Mouse (Mus musculus): ENCODE results near the gene Pdzd11.

The Pdzd11 gene

DNA sequence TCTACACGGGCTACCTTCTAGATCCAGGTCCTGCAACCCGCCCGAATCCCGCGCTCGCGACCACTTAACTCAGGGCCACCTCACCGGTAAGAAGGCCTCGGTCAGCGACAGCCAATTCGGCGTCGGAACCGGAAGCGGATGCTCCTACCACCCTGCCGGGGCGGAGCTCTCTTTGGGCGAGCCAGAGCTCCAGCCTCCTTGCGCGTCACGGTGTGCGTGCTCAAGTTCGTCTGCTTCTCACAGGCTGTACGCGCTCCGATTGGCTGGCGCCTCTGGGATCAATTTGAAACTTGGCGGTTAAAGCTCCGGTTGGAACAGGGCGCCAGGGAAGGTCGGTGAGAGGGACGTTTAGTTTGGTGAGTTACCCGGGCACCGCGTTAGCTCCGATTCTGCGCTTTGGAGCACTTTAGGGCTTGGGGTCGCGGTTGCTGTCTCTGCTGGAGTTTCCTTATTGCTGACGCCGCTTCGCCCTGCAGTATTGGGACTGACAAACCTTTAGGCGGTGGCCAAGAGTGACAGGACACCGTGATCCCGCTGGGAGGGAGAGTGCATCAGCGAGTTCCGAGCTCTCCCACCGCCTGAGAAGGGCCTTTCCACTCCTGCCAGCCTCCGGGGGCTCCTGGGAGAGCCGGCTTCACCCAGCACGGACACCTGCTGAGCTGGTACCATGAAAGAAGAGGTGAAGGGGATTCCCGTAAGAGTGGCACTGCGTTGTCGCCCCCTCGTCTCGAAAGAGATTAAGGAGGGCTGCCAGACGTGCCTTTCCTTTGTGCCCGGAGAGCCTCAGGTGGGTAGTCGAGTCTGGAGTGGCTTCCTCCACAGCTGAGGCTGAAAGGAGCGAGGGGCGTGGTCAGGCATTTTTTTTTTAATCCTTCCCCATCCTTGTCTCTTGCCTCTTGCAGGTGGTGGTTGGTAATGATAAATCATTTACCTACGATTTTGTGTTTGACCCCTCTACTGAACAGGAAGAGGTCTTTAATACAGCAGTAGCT is at the start of gene Pdzd11:
Pdzd11 (minus strand) TSS at position 767 of the 992 bp plus-strand sequence.
- peak; percentile 92 for DNase-seq

DNA sequence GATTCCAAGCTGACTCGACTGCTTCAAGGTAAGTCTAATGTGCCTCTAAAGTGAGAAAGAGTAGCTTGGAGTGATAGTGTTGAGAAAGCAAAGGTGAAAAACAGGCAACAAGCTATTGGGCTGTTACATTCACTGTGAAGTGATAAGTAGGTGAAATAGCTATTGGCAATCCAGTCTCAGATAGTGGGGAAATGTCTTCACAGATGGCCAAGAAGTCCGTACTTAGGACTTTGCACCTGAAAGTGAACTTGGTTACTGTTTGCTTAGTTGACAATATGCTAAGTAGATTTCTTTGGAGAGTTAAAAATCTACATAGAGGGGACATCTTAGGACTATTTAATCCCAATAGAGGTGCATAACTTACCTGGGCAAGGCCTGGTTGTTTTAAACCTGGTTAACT is 38.5 kb upstream of the Pdzd11 start:
- DNase-seq, result peak; percentile 6

DNA sequence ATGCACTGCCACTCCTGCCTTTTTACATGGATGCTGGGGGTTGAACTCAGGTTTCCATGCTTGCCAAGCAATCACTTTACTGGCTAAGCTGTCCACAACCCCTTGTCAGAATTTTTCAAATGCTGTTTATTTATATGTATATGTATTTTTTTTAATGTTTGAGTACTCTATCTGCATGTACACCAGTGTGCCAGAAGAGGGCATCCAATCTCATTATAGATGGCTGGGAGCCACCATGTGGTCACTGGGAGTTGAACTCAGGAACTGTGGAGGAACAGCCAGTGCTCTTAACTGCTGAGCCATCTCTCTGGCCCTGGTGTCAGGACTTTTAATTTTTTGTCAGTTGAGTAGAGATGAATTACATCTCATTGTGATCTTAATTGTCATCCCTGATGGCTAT is 26.5 kb upstream of the Pdzd11 start:
- DNase-seq, result no peak

DNA sequence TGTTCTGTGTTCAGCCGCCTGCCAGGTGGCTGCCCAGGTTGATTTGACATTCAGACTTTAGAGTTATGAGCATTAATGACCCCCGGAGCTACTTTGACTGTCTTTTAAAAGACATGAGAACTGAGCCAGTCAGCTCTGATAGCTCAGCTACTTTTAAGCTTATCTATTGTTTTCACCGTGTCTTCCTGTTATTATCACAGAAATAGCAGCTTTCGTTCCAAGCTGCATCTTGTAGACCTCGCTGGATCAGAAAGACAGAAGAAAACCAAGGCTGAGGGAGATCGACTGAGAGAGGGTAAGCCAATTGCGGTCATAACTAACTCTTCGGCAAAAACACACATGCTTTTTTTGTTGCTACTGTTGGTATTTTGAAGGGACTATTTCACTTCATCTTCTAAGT is 12.1 kb upstream of the Pdzd11 start:
- no peak for DNase-seq

DNA sequence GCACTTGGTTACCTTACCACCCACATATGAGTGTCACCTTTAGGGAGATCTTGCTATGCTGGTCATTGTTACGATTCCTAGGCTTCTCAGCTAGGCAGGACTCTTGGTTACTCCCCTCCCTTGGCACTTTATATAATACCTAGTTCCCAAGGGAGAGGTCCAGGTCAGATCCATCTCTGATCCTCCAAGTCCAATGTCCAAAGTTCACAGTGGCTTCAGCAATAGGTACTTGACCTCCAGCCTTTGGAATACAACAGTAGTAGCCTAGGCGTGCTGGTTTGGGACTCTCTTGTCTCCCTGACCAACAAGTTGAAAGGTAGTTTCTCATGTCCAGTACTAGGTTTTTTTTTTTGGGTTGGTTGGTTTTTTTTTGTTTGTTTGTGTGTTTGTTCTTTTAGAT is 2.7 kb upstream of the Pdzd11 start:
- DNase-seq, result peak; percentile 21

DNA sequence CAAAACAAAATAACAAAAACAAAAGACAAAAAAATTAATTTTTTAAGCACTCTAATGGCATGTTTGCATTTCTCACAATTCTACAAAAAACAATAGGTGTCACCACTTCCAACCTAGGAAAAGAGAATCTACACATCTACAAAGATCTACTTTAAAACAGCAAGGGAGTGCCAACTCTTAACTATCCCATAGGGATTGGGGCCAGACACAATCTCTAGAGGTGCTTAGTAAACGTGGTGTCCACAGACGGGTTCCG is 894 bp downstream of the Pdzd11 start, which contains the start of gene Kif4:
Kif4 (plus strand) TSS at position 192 of the 256 bp plus-strand sequence.
- DNase-seq, result no peak

DNA sequence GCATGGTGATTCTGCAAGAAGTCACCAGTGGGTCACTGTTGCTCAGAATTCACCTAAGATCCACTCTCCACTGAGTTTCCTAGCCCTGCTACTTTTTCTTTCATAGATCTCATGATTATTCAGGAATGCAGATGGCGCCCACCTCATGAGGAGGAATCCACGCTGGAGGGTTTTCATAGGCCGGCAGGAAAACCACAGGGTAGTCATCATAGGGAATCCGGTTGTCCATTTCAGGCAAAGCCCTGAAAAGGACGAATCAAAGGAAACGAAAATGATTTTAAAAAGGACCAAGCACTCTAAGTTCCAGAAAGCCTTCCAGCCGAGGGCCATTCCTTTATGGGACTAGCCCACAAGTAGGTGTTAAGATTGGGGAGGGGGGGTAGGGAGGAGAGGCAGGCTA is 1.2 kb downstream of the Pdzd11 start:
- no peak for DNase-seq

DNA sequence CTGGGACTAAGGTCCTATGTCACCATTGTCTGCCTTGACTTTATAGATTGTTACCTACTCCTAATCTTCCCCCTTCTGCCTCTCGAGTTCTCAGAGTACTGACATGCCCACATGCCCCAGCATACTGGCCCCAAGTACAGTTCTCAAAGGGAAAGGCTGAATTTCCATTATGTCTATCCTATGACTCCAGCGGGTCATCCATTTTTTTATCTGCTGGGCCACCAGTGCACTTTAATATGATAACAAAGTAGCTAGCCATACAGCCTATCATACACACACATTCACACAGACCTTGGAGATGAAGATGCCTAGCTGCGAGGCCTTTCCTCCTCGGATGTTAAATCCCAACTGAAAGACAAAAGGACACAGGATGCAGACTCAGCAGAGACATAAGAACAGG is 2.1 kb downstream of the Pdzd11 start:
- no peak for DNase-seq

DNA sequence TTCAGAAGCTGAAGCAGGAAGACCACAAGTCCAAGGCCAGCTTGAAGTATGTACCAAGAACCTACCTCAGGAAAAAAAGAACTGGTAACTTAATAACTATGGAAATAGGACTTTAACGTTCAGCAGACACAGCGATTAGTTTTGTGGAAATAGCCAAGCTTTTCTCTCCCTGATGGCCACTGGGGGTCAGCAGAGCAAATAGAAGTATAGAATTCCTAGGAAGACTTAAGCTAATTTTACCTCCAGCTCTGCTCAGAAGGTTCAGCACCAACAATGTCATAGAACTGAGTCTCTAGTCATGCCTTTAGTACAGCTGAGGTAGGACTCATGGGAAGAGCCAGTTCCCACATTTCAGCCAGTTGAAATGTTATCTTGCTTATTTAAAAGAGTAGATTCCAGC is 5.0 kb downstream of the Pdzd11 start:
- no peak for DNase-seq

DNA sequence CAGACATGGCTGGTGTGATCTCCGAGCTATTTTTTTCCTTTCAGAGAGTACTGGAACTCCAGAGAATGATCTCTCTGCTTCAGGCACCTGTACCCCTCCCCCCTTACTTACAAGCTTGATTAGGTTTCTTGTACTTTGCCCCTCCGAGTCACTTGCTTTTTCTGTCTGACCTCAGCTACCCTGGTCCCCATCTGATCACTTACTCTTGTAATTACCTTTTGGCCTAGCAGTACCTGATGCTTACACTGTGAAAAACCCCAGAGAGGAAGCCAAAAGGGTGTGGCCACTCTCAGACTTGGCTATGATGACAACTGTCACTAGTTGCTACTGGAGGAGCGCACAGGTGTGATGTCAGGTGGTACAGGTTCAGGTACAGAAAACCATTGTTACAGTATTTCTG is 7.9 kb downstream of the Pdzd11 start:
- DNase-seq, result peak; percentile 6

DNA sequence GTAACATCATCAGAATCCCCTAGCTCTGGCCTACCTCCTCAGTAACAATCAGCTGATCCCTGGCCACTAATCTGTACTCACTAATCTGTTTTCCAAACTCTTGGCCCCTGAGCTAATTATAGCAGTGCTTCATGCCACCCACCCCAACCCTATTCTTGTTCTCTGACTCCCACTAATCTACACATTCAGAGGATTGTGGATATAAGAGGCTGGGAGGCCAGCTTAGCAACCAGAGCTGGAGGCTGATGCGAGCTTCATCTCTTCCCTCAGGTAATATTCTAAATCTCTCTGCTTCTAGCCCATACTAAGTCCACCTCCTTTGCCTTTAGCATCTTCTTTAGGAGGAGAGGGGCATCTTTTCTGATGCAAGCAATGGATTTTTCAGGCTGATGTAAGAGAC is 21.1 kb downstream of the Pdzd11 start, which contains the start of gene Arr3:
Arr3 (plus strand) TSS at position 184 of the 400 bp plus-strand sequence.
- DNase-seq, result no peak

DNA sequence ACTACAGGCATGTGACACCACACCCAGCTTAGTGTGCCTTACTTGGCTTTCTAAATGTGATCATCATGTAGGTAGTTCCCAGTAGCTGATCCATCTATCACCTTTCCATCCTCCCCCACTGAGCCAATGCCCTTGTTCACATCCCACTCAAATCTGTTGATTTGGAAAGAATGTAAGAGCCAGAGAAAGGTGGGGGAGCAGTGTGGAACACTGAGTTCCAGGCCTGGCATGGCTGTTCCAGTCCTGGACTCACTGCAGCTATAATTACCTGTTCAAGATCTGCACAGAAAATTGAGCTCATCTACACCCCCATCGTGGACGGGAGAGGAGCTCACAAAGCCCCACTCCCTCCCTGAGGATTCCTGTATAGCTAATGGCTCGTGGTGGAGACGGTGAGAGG is 26.6 kb downstream of the Pdzd11 start:
- DNase-seq, result no peak

DNA sequence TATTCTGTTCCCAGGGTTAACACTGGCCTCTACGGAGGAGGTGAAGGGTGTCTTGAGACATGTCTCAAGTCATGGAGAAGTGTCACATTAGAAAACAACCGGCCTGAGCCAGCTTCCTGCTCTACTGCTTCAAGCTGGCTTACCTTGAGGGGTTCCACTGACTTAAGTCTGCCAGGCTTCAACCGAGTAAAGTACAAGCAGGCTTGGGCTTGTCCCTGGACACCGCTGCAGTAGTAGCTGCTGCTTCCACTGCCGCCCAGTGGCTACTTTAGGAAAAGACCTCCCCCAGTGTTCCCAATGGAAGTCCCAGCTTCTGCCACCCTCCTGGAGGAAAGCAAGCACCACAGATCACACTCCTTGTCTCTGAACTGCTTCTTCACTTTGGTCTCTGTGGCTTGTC is 28.9 kb downstream of the Pdzd11 start:
- DNase-seq, result peak; percentile 21

DNA sequence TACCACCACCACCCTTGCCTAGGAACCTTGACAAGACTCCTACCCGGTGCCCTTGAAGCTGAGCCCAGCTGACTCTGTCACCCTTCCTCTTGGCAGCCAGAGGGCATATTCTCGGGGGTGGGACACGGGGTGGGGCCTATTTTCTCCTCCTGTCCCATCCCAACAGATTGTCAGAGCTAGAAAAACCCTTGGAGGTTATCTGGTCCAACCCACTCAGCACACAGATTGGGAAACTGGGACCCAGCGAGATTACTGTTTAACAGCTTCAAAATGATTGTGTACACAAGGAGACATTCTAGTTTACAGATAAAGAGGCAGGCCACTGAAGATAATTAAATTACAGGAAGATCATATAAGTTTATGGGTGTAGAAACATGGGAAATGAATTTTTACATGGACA is 31.6 kb downstream of the Pdzd11 start, which contains the start of gene P2ry4:
P2ry4 (minus strand) TSS at position 79 of the 400 bp plus-strand sequence.
- no peak for DNase-seq

Measured in kidney, adult 11 months (tissue).